Mouse (Mus musculus) lung, adult 2 months (tissue): ENCODE measurements around the gene Pf4.

Experiments
- CTCF ChIP-seq: fragments of 200-500 bp; IDR thresholded peaks from 2 replicates; pipeline ENCODE4 v1.5.1; 2011; ENCODE audit warnings: mild to moderate bottlenecking, low read length, control low read depth; ENCODE audit not compliant: insufficient read depth
- POLR2A ChIP-seq: fragments of 200-500 bp; IDR thresholded peaks from 2 replicates; pipeline ENCODE4 v1.6.1; 2011; ENCODE audit warnings: low read depth, mild to moderate bottlenecking, control low read depth, low read length, borderline replicate concordance; ENCODE audit errors: extremely low read depth

GRCm38 (mm10) chr5:90794195-90794625 lies 22.0 kb downstream of the Pf4 start, which contains the start of gene Cxcl15:
- no peak for TF ChIP-seq CTCF
- peak; percentile 86; the same call in 1 of the 2 replicates for TF ChIP-seq POLR2A
